Mouse (Mus musculus): ENCODE measurements around the gene Eepd1.

Eepd1 gene

GRCm38 (mm10) chr9:25535487-25535886 lies 54.1 kb downstream of the Eepd1 start:
- DNase-seq (ENCODE audit: low spot score): no peak

GRCm38 (mm10) chr9:25539461-25539860 lies 58.1 kb downstream of the Eepd1 start:
- DNase-seq (ENCODE audit: low spot score): no peak

DNA sequence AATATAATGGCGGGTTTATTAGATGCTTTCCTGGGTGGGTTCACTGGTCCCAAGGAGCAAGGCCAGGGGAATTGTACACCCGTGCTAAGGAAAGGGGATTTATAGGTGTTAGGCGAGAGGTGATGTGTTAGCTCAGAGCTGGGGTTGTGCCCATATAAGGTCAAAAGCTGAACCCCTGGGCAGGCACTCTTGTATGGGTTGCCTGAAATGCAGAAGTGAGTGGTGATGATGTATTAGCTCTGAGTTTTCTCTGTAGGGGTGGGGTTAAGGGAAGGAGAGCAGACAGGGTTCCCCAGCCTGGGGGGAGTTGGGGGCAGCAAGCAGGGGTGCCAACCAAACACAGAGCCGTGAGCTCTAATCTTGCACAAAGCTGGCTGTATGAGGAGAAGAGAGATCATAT lies 60.0 kb downstream of the Eepd1 start:
- no peak for DNase-seq (ENCODE audit: low spot score)

GRCm38 (mm10) chr9:25545212-25545611 lies 63.9 kb downstream of the Eepd1 start:
- DNase-seq (ENCODE audit: low spot score): no peak

- DNase-seq (ENCODE audit: low spot score): peak; percentile 22
These were observed 68.0 kb downstream of the Eepd1 start for GRCm38 (mm10) chr9:25549130-25550060.

DNA sequence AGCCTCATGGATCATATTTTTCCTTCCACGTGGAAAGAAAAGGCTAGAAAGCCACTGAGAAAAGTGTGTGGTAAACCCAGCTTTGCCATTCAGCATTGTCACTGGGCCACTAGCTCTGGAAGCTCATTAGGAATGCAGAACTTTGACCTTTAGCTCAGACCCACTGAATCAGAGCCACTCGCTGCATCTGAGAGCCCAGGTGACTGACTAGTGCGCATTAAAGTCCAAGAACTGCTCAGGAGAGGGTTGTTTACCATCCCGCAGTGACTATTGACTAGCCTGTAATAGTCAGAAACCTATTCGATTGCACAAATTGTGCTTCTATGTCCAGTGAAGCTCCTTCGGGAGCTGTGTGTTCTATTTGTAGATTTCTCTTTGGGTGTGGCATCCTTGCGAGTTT lies 68.8 kb downstream of the Eepd1 start:
- DNase-seq (ENCODE audit: low spot score): no peak

GRCm38 (mm10) chr9:25552532-25552931 lies 71.2 kb downstream of the Eepd1 start:
- no peak for DNase-seq (ENCODE audit: low spot score)

DNA sequence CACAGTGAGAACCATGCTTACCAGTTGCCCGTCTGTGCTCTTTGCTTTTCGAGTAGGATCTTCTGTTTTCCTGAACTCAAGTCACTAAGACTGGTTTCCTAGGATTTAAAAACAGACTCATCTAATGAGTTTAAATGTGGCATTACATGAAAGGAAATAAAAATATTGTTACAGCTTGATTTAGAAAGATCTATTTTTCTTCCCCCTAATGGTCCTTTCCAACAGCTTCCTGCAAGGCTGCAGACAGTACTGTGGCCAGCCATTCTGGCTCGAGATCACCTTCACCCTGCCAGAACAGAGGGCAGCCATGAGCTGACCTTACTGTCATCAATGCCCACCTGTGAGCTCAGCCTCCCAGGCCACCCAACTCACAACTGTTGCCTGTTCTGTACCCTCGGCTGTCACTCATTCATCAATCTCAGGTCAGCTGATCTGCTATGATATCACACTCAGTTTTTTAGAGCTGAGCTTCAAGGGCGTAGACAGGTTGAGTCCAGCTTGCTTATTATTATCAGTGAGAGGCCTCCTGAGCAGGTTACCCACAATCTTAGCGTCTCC lies 73.0 kb downstream of the Eepd1 start:
- DNase-seq (ENCODE audit: low spot score): no peak

GRCm38 (mm10) chr9:25555261-25555660 lies 73.9 kb downstream of the Eepd1 start:
- no peak for DNase-seq (ENCODE audit: low spot score)

DNA sequence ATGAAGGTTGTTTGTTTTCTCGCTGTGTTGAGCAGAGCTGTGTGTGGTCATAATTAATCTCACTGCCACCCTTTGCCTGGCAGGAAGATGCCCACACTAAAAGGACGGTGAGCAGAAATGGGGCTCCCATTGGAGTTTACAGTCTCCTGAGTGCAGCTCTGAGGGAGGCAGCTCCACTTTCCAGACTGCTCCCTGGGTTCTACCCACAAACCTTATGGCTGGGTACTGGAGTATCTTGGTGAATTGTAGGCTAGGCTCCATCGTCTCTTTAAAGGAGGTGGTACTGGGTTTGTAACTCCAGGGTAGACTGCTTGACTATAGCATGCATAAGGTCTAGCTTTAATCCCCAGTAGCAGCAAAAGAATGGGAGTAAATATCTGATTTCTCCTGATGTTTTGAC lies 74.7 kb downstream of the Eepd1 start:
- no peak for DNase-seq (ENCODE audit: low spot score)

DNA sequence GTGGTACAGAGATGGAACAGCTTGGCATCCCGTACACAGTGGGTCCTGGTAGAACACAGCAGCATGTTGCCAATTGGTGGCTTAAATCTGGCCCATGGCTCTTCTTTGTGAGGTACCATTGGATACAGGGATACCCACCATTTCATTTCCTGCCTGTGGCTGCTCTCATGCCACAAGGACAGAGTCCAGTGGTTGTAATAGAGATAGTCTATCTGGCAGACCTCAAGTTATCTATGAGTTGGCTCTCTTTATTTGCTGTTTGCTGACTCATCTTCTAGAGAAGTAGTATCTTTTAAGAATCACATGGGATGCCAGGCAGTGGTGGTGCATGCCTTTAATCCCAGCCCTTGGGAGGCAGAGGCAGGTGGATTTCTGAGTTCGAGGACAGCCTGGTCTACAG lies 76.0 kb downstream of the Eepd1 start:
- DNase-seq (ENCODE audit: low spot score): no peak

DNA sequence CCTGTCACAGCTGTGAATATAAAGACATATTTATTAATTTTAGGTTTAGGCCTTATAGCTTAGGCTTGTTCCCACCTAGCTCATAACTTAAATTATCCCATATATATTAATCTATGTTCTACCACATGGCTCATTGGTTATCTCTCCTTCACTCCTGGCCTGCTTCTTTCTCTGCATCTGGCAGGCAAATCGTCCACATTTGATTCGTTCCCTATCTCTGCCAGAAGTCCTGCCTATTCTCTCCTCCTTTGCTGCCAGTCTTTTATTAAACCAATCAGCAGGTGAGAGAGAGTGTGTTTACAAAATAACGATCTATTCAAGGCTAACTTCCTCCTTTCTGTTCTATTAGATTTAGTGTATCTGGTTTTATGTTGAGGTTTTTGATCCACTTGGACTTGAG lies 77.5 kb downstream of the Eepd1 start:
- no peak for DNase-seq (ENCODE audit: low spot score)

DNA sequence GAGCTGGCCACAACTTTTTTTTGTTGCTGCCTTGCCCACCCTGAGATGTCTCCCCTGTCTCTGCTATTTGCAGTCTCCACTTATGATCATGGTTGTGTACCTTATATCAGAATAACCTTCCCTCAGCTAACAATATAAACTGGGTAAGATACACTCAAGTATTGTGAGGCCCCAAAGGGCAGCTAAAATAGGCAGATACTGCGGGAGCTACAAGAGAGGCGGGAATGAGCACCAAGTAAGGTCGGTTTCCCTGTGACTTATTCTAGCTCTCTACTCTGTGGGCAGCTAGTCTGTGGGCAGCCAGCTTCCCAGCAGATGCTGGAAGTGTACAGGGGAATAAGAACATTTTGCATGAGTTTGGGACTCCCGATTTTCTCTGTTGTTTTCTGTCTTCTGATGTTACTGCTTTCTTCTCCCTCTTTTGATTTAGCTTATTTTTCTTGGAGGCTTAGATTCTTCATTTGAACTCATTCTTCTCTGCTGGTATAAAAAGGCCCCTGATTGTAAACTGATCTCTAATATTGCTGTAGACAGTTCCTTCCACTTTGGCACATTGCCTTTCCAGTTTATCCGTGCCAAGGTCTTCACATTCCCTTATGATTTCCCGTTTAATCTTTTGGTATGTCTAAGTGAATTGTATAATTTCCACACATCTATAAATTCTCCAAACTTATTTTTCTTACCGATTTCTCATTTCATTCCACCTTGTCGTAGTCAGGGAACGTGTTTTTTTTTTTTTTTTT lies 78.8 kb downstream of the Eepd1 start:
- DNase-seq (ENCODE audit: low spot score): no peak

- no peak for DNase-seq (ENCODE audit: low spot score)
These were observed 79.8 kb downstream of the Eepd1 start for GRCm38 (mm10) chr9:25561143-25561542.

- DNase-seq (ENCODE audit: low spot score): no peak
These were observed 82.5 kb downstream of the Eepd1 start for GRCm38 (mm10) chr9:25563806-25564205.

DNA sequence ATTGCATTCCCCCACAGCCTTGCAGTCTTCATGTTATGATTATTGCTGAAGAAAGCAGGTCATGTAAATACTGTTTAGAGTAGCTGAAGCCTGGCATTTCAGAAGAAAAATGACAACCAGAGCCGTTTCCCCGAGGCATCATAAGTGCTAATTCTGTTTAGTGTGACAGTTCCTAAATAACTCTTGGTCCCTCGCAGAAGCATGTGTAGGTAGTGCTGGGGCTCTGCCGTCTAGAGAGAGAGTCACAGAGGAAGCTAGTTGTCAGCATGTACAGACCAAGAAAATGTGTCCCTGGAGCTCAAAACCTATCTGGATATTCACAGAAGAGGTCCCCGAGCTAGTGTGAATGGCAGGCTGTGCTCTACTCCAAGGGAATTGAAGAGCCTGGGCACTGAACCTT lies 85.7 kb downstream of the Eepd1 start:
- no peak for DNase-seq (ENCODE audit: low spot score)

DNA sequence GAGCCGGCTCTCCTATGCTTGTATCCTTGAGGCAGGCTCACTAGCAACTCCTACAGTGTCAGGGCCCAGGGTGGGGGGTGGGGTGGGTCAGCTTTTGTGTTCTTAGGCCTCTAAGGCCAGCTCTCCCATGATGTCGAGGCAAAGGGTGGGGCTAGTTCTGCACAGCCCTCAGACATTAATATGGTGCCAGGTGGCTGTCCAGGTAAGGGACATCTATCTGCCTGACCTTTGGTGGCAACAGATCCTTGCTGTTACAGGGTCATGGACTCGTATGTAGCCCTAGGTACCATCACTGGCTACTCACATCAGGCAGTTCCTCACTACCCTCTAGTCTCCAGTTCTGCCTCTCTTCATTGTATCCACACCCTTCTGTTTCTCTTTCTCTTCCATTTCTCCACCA lies 87.4 kb downstream of the Eepd1 start:
- no peak for DNase-seq (ENCODE audit: low spot score)

- no peak for DNase-seq (ENCODE audit: low spot score)
These were observed 88.7 kb downstream of the Eepd1 start for GRCm38 (mm10) chr9:25570011-25570410.

- no peak for DNase-seq (ENCODE audit: low spot score)
These were observed 89.1 kb downstream of the Eepd1 start for GRCm38 (mm10) chr9:25570436-25570835.

DNA sequence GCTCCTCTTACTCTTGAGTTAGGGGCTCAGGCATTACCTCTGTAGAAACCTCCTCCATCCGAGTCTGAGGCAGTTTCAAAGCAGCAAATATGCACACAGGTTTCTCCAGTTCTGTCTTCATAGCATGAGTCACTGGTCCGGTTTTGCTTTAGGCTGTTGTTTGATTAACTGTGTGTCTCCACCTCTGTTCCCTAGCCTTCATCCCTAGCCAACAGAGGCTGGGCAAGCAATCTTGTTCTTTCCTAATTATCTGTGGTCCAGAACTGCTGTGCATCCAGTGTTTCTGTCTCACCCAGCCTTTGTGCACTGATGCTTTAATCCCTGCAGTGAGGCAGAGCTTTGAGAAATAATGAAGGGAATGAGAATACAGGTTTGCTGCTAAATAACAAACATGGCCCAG lies 90.0 kb downstream of the Eepd1 start:
- DNase-seq (ENCODE audit: low spot score): no peak

DNA sequence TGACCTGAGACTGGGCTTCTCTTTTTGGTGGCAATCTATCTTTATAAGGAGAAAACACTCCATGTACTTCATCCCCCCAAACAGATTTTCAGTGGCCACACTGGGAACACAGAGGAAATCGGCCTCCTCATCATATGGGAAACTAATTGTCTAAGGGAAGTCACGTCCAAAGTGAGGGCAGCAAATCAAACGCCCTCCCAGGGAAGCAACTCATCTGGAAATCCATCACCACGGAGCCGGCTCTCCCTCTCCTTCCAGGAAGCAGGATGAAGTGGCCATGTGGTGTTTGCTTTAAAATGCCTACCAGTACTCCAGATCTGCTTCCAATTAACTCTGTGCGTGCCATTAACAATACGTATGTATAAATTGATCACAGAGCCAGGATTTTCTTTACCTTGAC lies 92.4 kb downstream of the Eepd1 start:
- no peak for DNase-seq (ENCODE audit: low spot score)

- no peak for DNase-seq (ENCODE audit: low spot score)
These were observed 92.8 kb downstream of the Eepd1 start for GRCm38 (mm10) chr9:25574186-25574585.
